Mouse (Mus musculus): ENCODE data around the gene Colgalt1.

The Colgalt1 gene

GRCm38 (mm10) chr8:71591471-71592373, 19.1 kb upstream of the Colgalt1 start, which contains the start of gene Pgls:
Gene Pgls, plus strand, starts transcription at chr8:71592176.
- peak; percentile 93 for DNase-seq (ENCODE audit: low spot score)

GRCm38 (mm10) chr8:71592374-71593170, 18.2 kb upstream of the Colgalt1 start:
- DNase-seq (ENCODE audit: low spot score) = peak; percentile 83

- no peak for DNase-seq (ENCODE audit: low spot score)
Measured at GRCm38 (mm10) chr8:71593556-71594323, 17.1 kb upstream of the Colgalt1 start.

- DNase-seq (ENCODE audit: low spot score) = no peak
Measured at GRCm38 (mm10) chr8:71594324-71594722, 16.5 kb upstream of the Colgalt1 start.

- peak; percentile 82 for DNase-seq (ENCODE audit: low spot score)
Measured at GRCm38 (mm10) chr8:71595862-71596261, 14.9 kb upstream of the Colgalt1 start.

GRCm38 (mm10) chr8:71596384-71596783, 14.4 kb upstream of the Colgalt1 start:
- no peak for DNase-seq (ENCODE audit: low spot score)

- DNase-seq (ENCODE audit: low spot score) = no peak
Measured at GRCm38 (mm10) chr8:71596798-71597197, 14.0 kb upstream of the Colgalt1 start.

GRCm38 (mm10) chr8:71597451-71597850, 13.3 kb upstream of the Colgalt1 start, which contains the start of gene Fam129c:
Gene Fam129c, plus strand, starts transcription at chr8:71597648.
- no peak for DNase-seq (ENCODE audit: low spot score)

GRCm38 (mm10) chr8:71598375-71598774, 12.4 kb upstream of the Colgalt1 start:
- DNase-seq (ENCODE audit: low spot score) = no peak

GRCm38 (mm10) chr8:71598841-71599240, 12.0 kb upstream of the Colgalt1 start:
- no peak for DNase-seq (ENCODE audit: low spot score)

- no peak for DNase-seq (ENCODE audit: low spot score)
Measured at GRCm38 (mm10) chr8:71601939-71602665, 8.7 kb upstream of the Colgalt1 start.

- peak; percentile 89 for DNase-seq (ENCODE audit: low spot score)
Measured at GRCm38 (mm10) chr8:71602666-71603334, 8.0 kb upstream of the Colgalt1 start.

GRCm38 (mm10) chr8:71604021-71604420, 6.8 kb upstream of the Colgalt1 start:
- DNase-seq (ENCODE audit: low spot score) = no peak

GRCm38 (mm10) chr8:71612141-71612540, 1.3 kb downstream of the Colgalt1 start:
- DNase-seq (ENCODE audit: low spot score) = no peak

GRCm38 (mm10) chr8:71613418-71613817, 2.6 kb downstream of the Colgalt1 start:
- DNase-seq (ENCODE audit: low spot score) = no peak

GRCm38 (mm10) chr8:71619786-71620185, 9.0 kb downstream of the Colgalt1 start:
- DNase-seq (ENCODE audit: low spot score) = no peak

- DNase-seq (ENCODE audit: low spot score) = no peak
Measured at GRCm38 (mm10) chr8:71625088-71625487, 14.3 kb downstream of the Colgalt1 start.

- no peak for DNase-seq (ENCODE audit: low spot score)
Measured at GRCm38 (mm10) chr8:71626753-71627152, 16.0 kb downstream of the Colgalt1 start.

GRCm38 (mm10) chr8:71627265-71628099, 16.7 kb downstream of the Colgalt1 start:
- DNase-seq (ENCODE audit: low spot score) = no peak

Measured in testis, postnatal 14 days (tissue).